Mouse (Mus musculus) lung, postnatal 0 days (tissue): ENCODE results near the gene Trim41. TPM values are rescaled to one million over a fixed set of nuclear protein-coding genes. Genes with fewer than 3 reads are reported as not detected.
"Not testable (repeated sequence)": the region's sequence is repeated elsewhere in the genome, so short reads cannot be mapped to it uniquely, and the experiment has no call there.

Experiments used
- ATAC-seq: fragments of 200-750 bp; cut with Nextera tagmentation; 2 replicates; pipeline ENCODE4 v1.8.0; 2017; ENCODE audit warnings: moderate library complexity
- DNase-seq: peaks from one replicate; pipeline ENCODE4 v3.0.0-alpha.2; 2016; ENCODE audit warnings: low spot score
- H3K27ac ChIP-seq: fragments of 300-500 bp; sonication (generic); 2 replicates; pipeline ENCODE4 v1.5.1; 2014; ENCODE audit warnings: antibody characterized with exemption, mild to moderate bottlenecking, low read length, mixed read lengths
- H3K27me3 ChIP-seq: fragments of 300-500 bp; sonication (generic); replicated peaks from 2 replicates; pipeline ENCODE4 v1.6.1; 2014; ENCODE audit warnings: low read length, mixed read lengths; ENCODE audit not compliant: insufficient read depth
- H3K36me3 ChIP-seq: fragments of 300-500 bp; sonication (generic); 2 replicates; pipeline ENCODE4 v1.6.1; 2014; ENCODE audit warnings: low read length, mixed read lengths; ENCODE audit not compliant: insufficient read depth
- H3K4me1 ChIP-seq: fragments of 300-500 bp; sonication (generic); 2 replicates; pipeline ENCODE4 v1.6.1; 2014; ENCODE audit warnings: antibody characterized with exemption, low read depth, low read length, mixed read lengths; ENCODE audit not compliant: insufficient read depth
- H3K4me2 ChIP-seq: fragments of 300-500 bp; sonication (generic); replicated peaks from 2 replicates; pipeline ENCODE4 v1.6.1; 2014; ENCODE audit warnings: low read depth, mild to moderate bottlenecking, low read length, moderate library complexity, mixed read lengths
- H3K4me3 ChIP-seq: fragments of 300-500 bp; sonication (generic); 2 replicates; pipeline ENCODE4 v1.5.1; 2014; ENCODE audit warnings: low read depth, low read length
- H3K9ac ChIP-seq: fragments of 300-500 bp; sonication (generic); replicated peaks from 2 replicates; pipeline ENCODE4 v1.6.1; 2014; ENCODE audit warnings: low read depth, mild to moderate bottlenecking
- H3K9me3 ChIP-seq: fragments of 300-500 bp; sonication (generic); 2 replicates; pipeline ENCODE4 v1.6.1; 2016; ENCODE audit warnings: low read length, mixed read lengths
- CTCF ChIP-seq: IDR thresholded peaks from 2 replicates; pipeline ENCODE4 v1.5.1; 2016; ENCODE audit warnings: antibody characterized with exemption, mild to moderate bottlenecking
- EP300 ChIP-seq: IDR thresholded peaks from 2 replicates; pipeline ENCODE4 v1.6.1; 2016; ENCODE audit warnings: antibody characterized with exemption, mild to moderate bottlenecking, control low read depth
- WGBS: fragments of 180-500 bp; shearing (Covaris S2); extraction: QIAGEN DNeasy Blood & Tissue Kit; methylation state at CpG from one replicate; pipeline ENCODE4 v1.1.7; 2014; 5-methylcytosine and 5-hydroxymethylcytosine counted together
- polyA plus RNA-seq: library from polyadenylated mRNA; unstranded; fragments of >200 nt; fragmentation: Nextera tagmentation; extraction: Ambion mirVana; gene quantifications from 2 replicates; pipeline ENCODE4 v1.2.1, GENCODE M21; 2015

Trim41 gene
- polyA plus RNA-seq, 1 experiment from 2014 or later, result 4.3 TPM

- H3K27me3 ChIP-seq, result no peaks in the 10 kb centered on the region
- no peak for TF ChIP-seq CTCF
- no peak for TF ChIP-seq EP300
- H3K36me3 ChIP-seq, result peaks cover 10% of the 10 kb centered on the region; the same call in 1 of the 2 replicates
- H3K9ac ChIP-seq, result no peak overlapping the region
- H3K27ac ChIP-seq, result no peak overlapping the region
- no peak overlapping the region for H3K4me3 ChIP-seq
- DNase-seq, result no peak
- H3K4me1 ChIP-seq, result peaks cover 12% of the 10 kb centered on the region; the same call in 1 of the 2 replicates
- H3K9me3 ChIP-seq, result no peaks in the 10 kb centered on the region
- WGBS, result 74% methylated on average over 7 of the region's 7 CpGs
- ATAC-seq, result no peak
- peak overlapping the region; percentile 82; the same call in 1 of the 2 replicates for H3K4me2 ChIP-seq
These were observed 18.8 kb downstream of the Trim41 start for GRCm38 (mm10) chr11:48798308-48798707.

GRCm38 (mm10) chr11:48797287-48797686, 19.9 kb downstream of the Trim41 start:
- H3K9me3 ChIP-seq, result no peaks in the 10 kb centered on the region
- no peaks in the 10 kb centered on the region for H3K27me3 ChIP-seq
- DNase-seq, result no peak
- no peak overlapping the region for H3K4me3 ChIP-seq
- H3K4me2 ChIP-seq, result no peak overlapping the region
- no peak overlapping the region for H3K9ac ChIP-seq
- 76% methylated on average over 5 of the region's 5 CpGs for WGBS
- TF ChIP-seq EP300, result no peak
- H3K4me1 ChIP-seq, result peaks cover 12% of the 10 kb centered on the region; the same call in 1 of the 2 replicates
- no peak for ATAC-seq
- 0 out of 2 replicates have a peak, but pooled peaks cover 4% of the 10 kb centered on the region for H3K36me3 ChIP-seq
- H3K27ac ChIP-seq, result no peak overlapping the region

- Histone ChIP-seq H3K9me3 (no peaks in the 10 kb centered on the region), H3K27me3 (no peaks in the 10 kb centered on the region), H3K4me2 (no peak overlapping the region), H3K36me3 (no peaks in the 10 kb centered on the region), H3K9ac (no peak overlapping the region), H3K27ac (no peak overlapping the region), H3K4me1 (peaks cover 7% of the 10 kb centered on the region; the same call in 1 of the 2 replicates), H3K4me3 (no peak overlapping the region)
- TF ChIP-seq CTCF (peak; percentile 37; the same call in 1 of the 2 replicates), EP300 (no peak)
- DNase-seq, result no peak
- WGBS, result 79% methylated on average over 4 of the region's 4 CpGs
- no peak for ATAC-seq
These were observed 20.9 kb downstream of the Trim41 start for GRCm38 (mm10) chr11:48796290-48796689.

GRCm38 (mm10) chr11:48795221-48795620, 21.9 kb downstream of the Trim41 start:
- Histone ChIP-seq H3K27me3 (no peaks in the 10 kb centered on the region), H3K9me3 (no peaks in the 10 kb centered on the region), H3K4me1 (peaks cover 5% of the 10 kb centered on the region; the same call in 1 of the 2 replicates), H3K9ac (no peak overlapping the region), H3K4me3 (no peak overlapping the region), H3K27ac (no peak overlapping the region), H3K4me2 (no peak overlapping the region), H3K36me3 (no peaks in the 10 kb centered on the region)
- no peak for DNase-seq
- 87% methylated on average over 7 of the region's 7 CpGs for WGBS
- no peak for TF ChIP-seq EP300
- TF ChIP-seq CTCF, result no peak
- no peak for ATAC-seq

- Histone ChIP-seq H3K4me2 (no peak overlapping the region), H3K27ac (no peak overlapping the region), H3K9ac (no peak overlapping the region), H3K36me3 (no peaks in the 10 kb centered on the region), H3K27me3 (no peaks in the 10 kb centered on the region), H3K9me3 (no peaks in the 10 kb centered on the region), H3K4me3 (no peak overlapping the region), H3K4me1 (peaks cover under 1% of the 10 kb centered on the region; the same call in 1 of the 2 replicates)
- TF ChIP-seq CTCF, result no peak
- no peak for TF ChIP-seq EP300
- 96% methylated on average over 3 of the region's 3 CpGs for WGBS
- ATAC-seq, result no peak
- no peak for DNase-seq
These were observed 24.0 kb downstream of the Trim41 start for GRCm38 (mm10) chr11:48793184-48793583.

GRCm38 (mm10) chr11:48791894-48792293, 25.3 kb downstream of the Trim41 start:
- not testable (repeated sequence) for H3K9ac ChIP-seq, ATAC-seq, H3K27ac ChIP-seq, H3K4me2 ChIP-seq, H3K4me3 ChIP-seq, H3K36me3 ChIP-seq, DNase-seq, H3K27me3 ChIP-seq, H3K9me3 ChIP-seq, H3K4me1 ChIP-seq
- 84% methylated on average over 9 of the region's 9 CpGs for WGBS

GRCm38 (mm10) chr11:48790946-48791345, 26.2 kb downstream of the Trim41 start:
- no peak for TF ChIP-seq EP300
- TF ChIP-seq CTCF, result no peak
- no peak for DNase-seq
- Histone ChIP-seq H3K9ac (no peak overlapping the region), H3K4me2 (no peak overlapping the region), H3K27me3 (no peaks in the 10 kb centered on the region), H3K4me3 (no peak overlapping the region), H3K36me3 (no peaks in the 10 kb centered on the region), H3K4me1 (no peaks in the 10 kb centered on the region), H3K9me3 (no peaks in the 10 kb centered on the region), H3K27ac (no peak overlapping the region)
- 38% methylated on average over 8 of the region's 8 CpGs for WGBS
- ATAC-seq, result no peak
